Mouse (Mus musculus) ES-E14 (cell line): ENCODE measurements at regions not wholly inside any gene's neighbourhood (a gene's known extent, or its start where the extent isn't known, plus 50 kb on each side); places are given as distances from the start of the nearest gene placed in this dataset.

Experiments used
- CHD2 ChIP-seq: IDR thresholded peaks from 2 replicates; pipeline ENCODE4 v1.6.1; 2014; ENCODE audit warnings: mild to moderate bottlenecking, low read depth, low read length, inconsistent platforms
- MAFK ChIP-seq: IDR thresholded peaks from 2 replicates; pipeline ENCODE4 v1.6.1; 2014; ENCODE audit warnings: mild to moderate bottlenecking, low read depth, low read length, inconsistent platforms; ENCODE audit not compliant: insufficient read depth
- ZC3H11A ChIP-seq: IDR thresholded peaks from 2 replicates; pipeline ENCODE4 v1.6.1; 2012; ENCODE audit warnings: low read depth, mild to moderate bottlenecking, inconsistent platforms, low read length, borderline replicate concordance
- ZNF384 ChIP-seq: IDR thresholded peaks from 2 replicates; pipeline ENCODE4 v1.6.1; 2012; ENCODE audit warnings: low read depth, low read length, inconsistent platforms

DNA sequence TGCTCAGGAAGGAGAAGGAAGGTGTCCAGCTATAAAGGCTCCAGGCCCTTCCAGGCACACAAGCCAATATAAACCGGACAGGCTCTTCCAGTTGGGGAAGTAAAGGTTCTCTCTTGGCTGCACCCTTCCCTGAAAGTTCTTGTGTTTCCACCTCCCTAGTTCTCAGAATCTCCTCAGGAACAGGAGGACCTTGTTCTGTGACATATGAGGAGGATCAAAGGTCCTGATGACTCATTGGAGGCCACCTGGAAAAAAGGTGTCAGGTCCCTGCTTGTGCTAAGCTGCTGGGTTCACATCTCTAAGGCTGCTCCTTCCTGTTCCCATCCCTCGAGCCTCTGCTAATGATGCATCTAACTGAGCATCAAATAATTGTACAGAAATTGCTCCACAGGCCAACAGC lies 118.0 kb downstream of the Cpeb2 start:
- no peak for TF ChIP-seq CHD2
- no peak for TF ChIP-seq MAFK
- TF ChIP-seq ZNF384, result no peak
- TF ChIP-seq ZC3H11A, result no peak
